Comparison of ENCODE assay signal across 23 mouse cellular contexts in the genomic region with DNA sequence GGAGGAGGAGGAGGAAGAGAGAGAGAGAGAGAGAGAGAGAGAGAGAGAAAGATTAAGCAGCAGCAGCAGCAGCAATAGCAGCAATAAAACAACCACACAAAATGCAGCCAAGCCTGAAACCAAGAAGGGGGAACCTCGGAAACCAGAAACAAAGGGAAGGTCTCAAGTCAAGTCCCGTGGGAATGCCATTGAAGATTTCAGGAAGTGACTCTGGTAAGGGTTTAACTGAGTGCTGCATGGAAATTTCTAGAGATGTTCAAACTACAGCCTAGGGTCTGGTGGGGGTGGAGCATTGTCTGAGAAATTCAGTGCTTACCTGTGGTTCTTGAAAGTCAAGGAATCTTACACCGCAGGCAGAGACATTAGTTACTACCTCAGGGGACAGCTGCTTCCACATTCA.
A peak's percentile ranks its signal among the peaks of the same experiment; 100 is the strongest.
DNase-seq lines count a peak whose midpoint lies in the region; ATAC-seq and TF ChIP-seq lines count a peak whose summit lies in the region.
"Had no signal": no experiment of that assay in that cellular context is flagged by ENCODE, and none has a peak within 500 bp of the region (broad histone marks: within the 10 kb centered on the region; RNA-seq: fewer than 3 reads in every experiment).

No protein-coding gene starts in this region.

- 42% methylated on average over 3 of the region's 3 CpGs for WGBS in embryonic facial prominence, embryonic 14.5 days
- 55% methylated on average over 3 of the region's 3 CpGs for WGBS in embryonic facial prominence, embryonic 10.5 days

- no peaks in the 10 kb centered on the region for H3K27me3 ChIP-seq in embryonic facial prominence, embryonic 14.5 days (replicated peaks; ENCODE audit: control insufficient read depth, insufficient read depth, low read length)
- no peaks in the 10 kb centered on the region for H3K27me3 ChIP-seq in embryonic facial prominence, embryonic 10.5 days (replicated peaks; ENCODE audit: low read depth, poor library complexity, severe bottlenecking)
- no peaks in the 10 kb centered on the region for H3K27me3 ChIP-seq in Patski
- H3K27me3 ChIP-seq: embryonic facial prominence, embryonic 15.5 days; hindbrain, embryonic 12.5 days; hindbrain, embryonic 15.5 days had no signal

- DNase-seq in embryonic facial prominence, embryonic 14.5 days (ENCODE audit: low spot score): peak; percentile 31
- DNase-seq in embryonic facial prominence, embryonic 10.5 days (ENCODE audit: low spot score): no peak
- DNase-seq in kidney, postnatal 14 days: peak; percentile 5
- DNase-seq in kidney, adult 18-20 months: no peak
- DNase-seq in Patski (ENCODE audit: low read depth, low spot score): peak; percentile 53
- DNase-seq in cerebellum, postnatal 4 days (ENCODE audit: low spot score in 2 of 2): no peak
- DNase-seq: adrenal gland, adult 8-10 months; adrenal gland, postnatal 25 days; B cell, adult 2 months; cerebellum, adult 11-12 months; cerebellum, adult 8-10 months; cerebellum, postnatal 10 days; cerebellum, postnatal 36 days; forebrain, postnatal 0 days; gastrocnemius, adult 2 months; gastrocnemius, postnatal 14 days; heart, adult 11 months had no signal

- ATAC-seq in embryonic facial prominence, embryonic 14.5 days (ENCODE audit: low read depth): no peak
- ATAC-seq in Patski: no peak
- ATAC-seq: activated CD4-positive, CD25-positive, alpha-beta regulatory T cell, adult 4 months; forebrain, embryonic 14.5 days; forebrain, postnatal 0 days had no signal

- in situ Hi-C loops in Patski (cut with MboI; ENCODE audit: low pct_unique_long_range_greater_than_20kb): no loop called here

- H3K4me1 ChIP-seq in embryonic facial prominence, embryonic 14.5 days (ENCODE audit: control insufficient read depth, insufficient read depth, low read length): no peaks in the 10 kb centered on the region; the same call in 1 of the 2 replicates
- H3K4me1 ChIP-seq in embryonic facial prominence, embryonic 10.5 days: peaks cover 3% of the 10 kb centered on the region; the same call in 1 of the 2 replicates

- H3K4me2 ChIP-seq in embryonic facial prominence, embryonic 14.5 days (ENCODE audit: low read depth, low read length): no peak overlapping the region
- H3K4me2 ChIP-seq: embryonic facial prominence, embryonic 15.5 days; heart, embryonic 11.5 days; hindbrain, embryonic 12.5 days; hindbrain, embryonic 15.5 days had no signal

- no peaks in the 10 kb centered on the region for H3K36me3 ChIP-seq in embryonic facial prominence, embryonic 14.5 days (ENCODE audit: control insufficient read depth, insufficient read depth, low read length)
- H3K36me3 ChIP-seq in embryonic facial prominence, embryonic 10.5 days (replicated peaks): peaks cover 19% of the 10 kb centered on the region
- H3K36me3 ChIP-seq: embryonic facial prominence, embryonic 15.5 days had no signal

- no peaks in the 10 kb centered on the region for H3K9me3 ChIP-seq in embryonic facial prominence, embryonic 14.5 days (ENCODE audit: control insufficient read depth, low read length)
- no peaks in the 10 kb centered on the region for H3K9me3 ChIP-seq in embryonic facial prominence, embryonic 10.5 days
- H3K9me3 ChIP-seq: embryonic facial prominence, embryonic 15.5 days; hindbrain, embryonic 12.5 days; hindbrain, embryonic 15.5 days had no signal

- POLR2A ChIA-PET in Patski (lab: Charles Lee): interaction anchor here (1.1 kb wide), 1 partner anchor 174 kb away, joined by 5 read pairs; no protein-coding TSS in a partner anchor

- no peak overlapping the region for H3K4me3 ChIP-seq in embryonic facial prominence, embryonic 14.5 days (ENCODE audit: low read depth, low read length)
- H3K4me3 ChIP-seq in embryonic facial prominence, embryonic 10.5 days: no peak overlapping the region
- H3K4me3 ChIP-seq: embryonic facial prominence, embryonic 15.5 days; gastrocnemius, adult 2 months; hindbrain, embryonic 12.5 days; hindbrain, embryonic 15.5 days had no signal

- TF ChIP-seq CTCF in Patski (IDR thresholded peaks at IDR 0.05): no peak

- no peak overlapping the region for H3K9ac ChIP-seq in embryonic facial prominence, embryonic 14.5 days (ENCODE audit: low read depth, low read length)
- H3K9ac ChIP-seq: embryonic facial prominence, embryonic 15.5 days; forebrain, postnatal 0 days; hindbrain, embryonic 12.5 days; hindbrain, embryonic 15.5 days had no signal

- CTCF ChIA-PET in Patski (lab: Charles Lee): no interaction called here

- no peak overlapping the region for H3K27ac ChIP-seq in embryonic facial prominence, embryonic 14.5 days (replicated peaks; ENCODE audit: low read depth, low read length)
- no peak overlapping the region for H3K27ac ChIP-seq in embryonic facial prominence, embryonic 10.5 days (replicated peaks)
- H3K27ac ChIP-seq: embryonic facial prominence, embryonic 15.5 days; gastrocnemius, adult 2 months; hindbrain, embryonic 12.5 days; hindbrain, embryonic 15.5 days had no signal

Comparison
In these comparisons a context has a peak if more than half of its experiments do, and no peak if none do; other contexts are left out.
1. DNase-seq: peak in embryonic facial prominence, embryonic 14.5 days (single experiment), kidney, postnatal 14 days (single experiment) and Patski (single experiment); none in embryonic facial prominence, embryonic 10.5 days (single experiment), kidney, adult 18-20 months (single experiment) and cerebellum, postnatal 4 days (0 of 2).